Mouse (Mus musculus) Patski (cell line): ENCODE results near the gene Arsg. TPM values are rescaled to one million over a fixed set of nuclear protein-coding genes. Genes with fewer than 3 reads are reported as not detected.
"Not testable (repeated sequence)": the region's sequence is repeated elsewhere in the genome, so short reads cannot be mapped to it uniquely, and the experiment has no call there.

Experiments
- ATAC-seq: fragments of 100-300 bp; one replicate; pipeline ENCODE4 v1.8.0; 2021
- CTCF ChIA-PET: fragments of 350-600 bp; sonication (Branson Sonifier 250); formaldehyde crosslinking; loops from one replicate; lab custom pipeline; 2022; ENCODE audit warnings: inconsistent platforms; lab: Charles Lee
- POLR2A ChIA-PET: fragments of 350-600 bp; sonication (Branson Sonifier 250); formaldehyde crosslinking; loops from one replicate; lab custom pipeline; 2022; ENCODE audit warnings: antibody characterized with exemption, inconsistent platforms; lab: Charles Lee
- DNase-seq: peaks from one replicate; pipeline ENCODE4 v3.0.0-alpha.2; 2011; ENCODE audit warnings: low read depth, low spot score
- H3K27me3 ChIP-seq: fragments of 371-371 bp; one replicate; pipeline ENCODE4 v1.5.1; 2021
- CTCF ChIP-seq: fragments of 100-300 bp; IDR thresholded peaks from one replicate; pipeline ENCODE4 v1.5.1; 2021
- in situ Hi-C: fragments of 300-500 bp; cut with MboI; formaldehyde crosslinking; loops from 3 replicates; pipeline ENCODE4 v1.11.1; 2018; ENCODE audit warnings: low pct_unique_long_range_greater_than_20kb, mixed read lengths
- polyA plus RNA-seq: library from polyadenylated mRNA; unstranded; gene quantifications from one replicate; pipeline ENCODE4 v1.2.3, GENCODE M21; 2021

Gene Arsg
- polyA plus RNA-seq, 1 experiment from 2014 or later = 1.1 TPM

DNA sequence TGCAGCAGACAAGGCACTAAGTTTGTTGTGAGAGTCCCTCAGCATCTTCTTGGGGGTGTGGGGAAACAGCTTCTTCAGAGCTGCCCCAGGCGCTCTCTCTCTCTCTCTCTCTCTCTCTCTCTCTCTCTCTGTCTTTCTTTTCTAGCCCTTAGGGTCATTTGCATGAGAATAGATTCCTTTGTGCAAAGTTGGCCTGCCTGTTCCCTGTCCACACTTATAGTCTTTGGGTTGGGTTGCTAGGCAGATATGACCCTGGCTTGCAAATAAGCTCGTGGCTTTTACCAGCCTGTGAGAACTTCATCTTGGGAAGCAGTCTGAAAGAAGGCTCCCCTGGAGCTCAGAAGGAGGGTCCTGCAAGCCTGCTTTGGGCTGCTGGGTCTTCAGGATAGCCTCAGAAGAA, 3.1 kb downstream of the Arsg start:
- in situ Hi-C loops = no loop called here
- ATAC-seq (no peak), DNase-seq (no peak)
- CTCF ChIA-PET = interaction anchor here (1.3 kb wide), 1 partner anchor 10 kb away, joined by 3 read pairs; no protein-coding TSS in a partner anchor
- POLR2A ChIA-PET = no interaction called here
- TF ChIP-seq CTCF = no peak
- H3K27me3 ChIP-seq = peaks cover 28% of the 10 kb centered on the region

GRCm38 (mm10) chr11:109476653-109477052, 3.5 kb downstream of the Arsg start:
- TF ChIP-seq CTCF = no peak
- DNase-seq (no peak), ATAC-seq (no peak)
- in situ Hi-C loops = no loop called here
- ChIA-PET POLR2A (no interaction called here), CTCF (interaction anchor here (1.3 kb wide), 1 partner anchor 9 kb away, joined by 3 read pairs; no protein-coding TSS in a partner anchor)
- peaks cover 27% of the 10 kb centered on the region for H3K27me3 ChIP-seq

DNA sequence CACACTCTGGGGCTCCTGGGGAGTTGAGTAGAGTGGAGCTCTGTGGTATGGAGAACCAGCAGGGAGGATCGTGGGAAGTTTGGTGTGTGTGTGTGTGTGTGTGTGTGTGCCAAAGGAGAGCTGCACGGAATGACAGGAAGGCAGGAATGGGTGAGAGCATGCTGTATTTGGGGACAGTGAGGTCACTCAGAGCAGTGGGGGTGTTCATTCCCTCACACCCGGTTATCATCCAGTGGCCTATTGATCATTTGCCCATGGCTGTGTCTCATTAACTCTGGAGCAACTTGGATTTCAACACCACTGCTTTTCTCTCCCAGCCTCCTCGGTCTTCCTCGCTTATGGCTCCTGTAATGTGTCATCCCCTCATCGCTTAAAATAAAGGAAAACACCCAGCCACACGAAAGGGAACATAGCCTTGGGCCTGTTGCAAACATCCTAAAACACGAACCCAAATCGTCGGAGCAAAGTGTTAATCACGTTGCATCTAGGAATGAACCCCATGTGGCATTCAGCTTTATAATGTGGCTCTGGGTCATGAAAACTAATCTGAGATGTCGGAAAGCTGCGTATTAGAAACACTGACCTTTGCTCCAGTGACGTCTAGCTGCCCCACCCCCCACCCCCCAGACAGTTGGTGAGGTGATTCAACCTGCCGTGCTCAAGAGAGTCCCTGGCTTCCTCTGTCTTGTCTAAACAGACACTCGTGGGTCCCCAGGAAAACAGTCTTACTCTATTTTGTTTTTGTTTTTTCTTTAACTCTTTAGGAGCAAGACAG, 4.6 kb downstream of the Arsg start:
- ATAC-seq (no peak), DNase-seq (no peak)
- TF ChIP-seq CTCF = no peak
- CTCF ChIA-PET = no interaction called here
- H3K27me3 ChIP-seq = peaks cover 16% of the 10 kb centered on the region
- in situ Hi-C loops = no loop called here
- POLR2A ChIA-PET = interaction anchor here (0.6 kb wide), 1 partner anchor 120 kb away, joined by 3 read pairs; no protein-coding TSS in a partner anchor

DNA sequence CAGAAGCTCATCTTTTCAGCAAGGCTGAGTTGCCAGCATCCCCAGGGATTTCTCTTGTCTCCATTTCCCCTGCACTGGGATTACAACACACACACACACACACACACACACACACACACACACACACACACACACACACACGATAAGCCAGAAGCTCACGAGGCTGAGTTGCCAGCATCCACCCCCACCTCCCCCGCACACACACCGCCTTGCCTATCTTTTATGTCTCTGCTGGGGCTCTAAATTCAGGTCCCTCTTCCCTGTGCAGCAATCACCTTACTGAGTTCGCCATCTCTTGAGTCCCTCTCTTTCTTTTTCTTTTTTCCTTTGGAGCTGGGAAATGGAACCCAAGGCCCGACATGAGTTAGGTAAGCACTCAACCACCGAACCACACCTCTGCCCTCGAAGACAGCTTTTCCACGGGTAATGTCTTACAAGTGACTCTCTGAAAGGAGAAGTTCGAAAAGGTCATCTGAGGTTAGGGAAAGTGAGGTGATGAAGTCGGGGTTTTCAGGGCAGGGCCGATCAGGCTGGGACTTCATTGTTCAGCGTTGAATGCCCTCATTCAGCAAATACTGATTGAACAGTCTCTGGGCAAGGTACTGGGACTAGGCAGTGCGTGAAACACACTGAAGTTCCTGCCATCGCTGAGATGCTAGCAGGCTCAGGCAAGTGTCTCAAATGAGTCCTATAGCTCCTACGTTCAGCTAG, 6.6 kb downstream of the Arsg start:
- no peak for TF ChIP-seq CTCF
- DNase-seq (no peak), ATAC-seq (no peak)
- in situ Hi-C loops = no loop called here
- CTCF ChIA-PET = interaction anchor here (1.4 kb wide), 1 partner anchor 10 kb away, joined by 3 read pairs; no protein-coding TSS in a partner anchor
- H3K27me3 ChIP-seq = peaks cover 14% of the 10 kb centered on the region
- POLR2A ChIA-PET = no interaction called here

DNA sequence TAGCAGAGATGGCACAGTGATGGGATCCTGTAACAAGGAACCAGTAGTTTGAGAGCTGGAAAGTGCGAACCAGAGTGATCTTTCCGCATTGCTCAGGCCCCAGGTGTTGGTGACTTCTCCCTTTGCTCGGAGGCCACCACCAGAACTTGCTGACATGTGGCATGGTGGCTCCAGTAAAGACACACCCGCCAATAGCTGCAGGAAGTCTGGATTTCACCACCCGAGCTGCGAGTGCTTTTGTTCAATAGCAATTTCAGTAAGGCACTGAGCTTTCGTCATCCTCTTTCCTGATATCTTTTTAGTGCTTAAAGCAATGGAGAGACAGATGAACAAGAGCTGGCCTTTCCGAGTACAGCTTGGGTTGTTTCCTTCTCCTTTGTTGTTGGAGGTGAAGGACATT, 7.3 kb downstream of the Arsg start:
- ATAC-seq (no peak), DNase-seq (no peak)
- TF ChIP-seq CTCF = no peak
- in situ Hi-C loops = no loop called here
- H3K27me3 ChIP-seq = peaks cover 7% of the 10 kb centered on the region
- CTCF ChIA-PET = interaction anchor here (1.4 kb wide), 1 partner anchor 11 kb away, joined by 3 read pairs; no protein-coding TSS in a partner anchor
- POLR2A ChIA-PET = no interaction called here

DNA sequence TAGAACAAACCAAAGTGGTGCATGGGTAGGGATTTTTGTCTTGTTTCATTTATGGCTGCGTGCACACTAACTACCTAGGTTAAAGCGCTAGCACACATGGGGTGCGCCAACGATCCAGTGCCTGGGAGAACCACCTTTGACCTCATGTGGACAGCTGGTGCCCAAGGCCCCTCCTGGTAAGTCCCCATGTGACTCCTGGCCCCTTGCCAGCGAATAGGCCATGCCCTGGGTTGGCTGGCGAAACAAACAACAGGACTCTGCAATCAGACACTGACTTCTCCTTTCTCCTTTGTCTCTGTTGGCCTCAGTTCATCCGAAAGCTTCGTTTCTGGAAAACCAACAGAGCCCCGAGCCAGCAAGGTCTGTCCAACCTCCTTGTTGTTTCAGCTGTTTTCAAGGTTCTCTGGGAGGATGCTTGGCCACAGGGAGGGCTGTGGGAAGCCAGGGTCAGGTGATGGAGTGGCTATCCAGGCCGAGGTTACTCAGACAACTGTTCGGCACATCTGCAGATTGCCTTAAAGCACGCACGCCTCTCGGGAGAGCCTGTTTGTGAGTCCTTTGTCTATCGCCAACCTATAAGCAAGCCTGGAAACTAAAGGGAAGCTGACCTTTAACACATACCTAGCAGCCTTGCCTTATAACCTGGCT, 12.3 kb downstream of the Arsg start:
- ChIA-PET POLR2A (no interaction called here), CTCF (interaction anchor here (0.8 to 1.0 kb wide), 2 partner anchors 9 to 25 kb away, joined by 3 read pairs; no protein-coding TSS in a partner anchor)
- in situ Hi-C loops = no loop called here
- no peaks in the 10 kb centered on the region for H3K27me3 ChIP-seq
- no peak for TF ChIP-seq CTCF
- no peak for DNase-seq
- no peak for ATAC-seq

GRCm38 (mm10) chr11:109487111-109487510, 13.9 kb downstream of the Arsg start:
- CTCF ChIA-PET = no interaction called here
- in situ Hi-C loops = no loop called here
- TF ChIP-seq CTCF = no peak

DNA sequence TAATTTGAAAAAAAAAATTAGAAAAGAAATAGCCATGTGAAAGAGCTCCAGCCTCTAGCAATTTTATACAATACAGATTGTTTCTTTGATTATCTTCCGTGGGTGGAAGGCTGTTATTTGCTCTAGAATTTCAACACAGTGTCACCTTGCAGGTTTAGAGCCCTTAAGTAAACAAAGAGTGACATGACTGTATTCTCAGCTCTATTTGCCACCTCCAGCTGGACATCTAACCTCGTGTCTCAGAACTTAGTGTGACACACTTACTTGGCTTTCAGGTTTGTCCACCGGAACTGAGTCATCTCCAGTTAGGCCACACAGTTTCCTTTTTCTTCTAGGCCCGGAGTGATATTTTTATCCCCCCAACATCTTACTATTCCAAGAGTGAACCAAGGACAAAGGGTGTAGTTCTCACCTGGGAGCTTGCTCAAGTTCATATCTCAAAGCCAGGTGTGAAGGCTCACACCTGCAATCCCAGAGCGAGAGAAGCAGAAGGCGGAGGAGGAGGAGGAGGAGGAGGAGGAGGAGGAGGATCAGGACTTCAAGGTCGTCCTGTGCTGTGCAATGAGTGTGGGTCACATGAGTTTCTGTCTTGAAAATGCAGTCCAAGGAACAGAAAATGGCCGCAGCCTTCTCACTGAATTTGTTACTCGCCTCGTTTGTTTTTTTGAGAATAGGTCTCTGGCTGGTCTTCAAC, 15.0 kb downstream of the Arsg start:
- ChIA-PET POLR2A (no interaction called here), CTCF (interaction anchor here (1.0 to 1.7 kb wide), 2 partner anchors 21 to 56 kb away, joined by 3 read pairs; no protein-coding TSS in a partner anchor)
- DNase-seq = no peak
- in situ Hi-C loops = no loop called here
- no peaks in the 10 kb centered on the region for H3K27me3 ChIP-seq
- ATAC-seq = no peak
- no peak for TF ChIP-seq CTCF

More at GRCm38 (mm10) chr11:109487111-109487510, 13.9 kb downstream of the Arsg start:
- ATAC-seq (no peak), DNase-seq (no peak)
- H3K27me3 ChIP-seq = no peaks in the 10 kb centered on the region
- POLR2A ChIA-PET = no interaction called here

DNA sequence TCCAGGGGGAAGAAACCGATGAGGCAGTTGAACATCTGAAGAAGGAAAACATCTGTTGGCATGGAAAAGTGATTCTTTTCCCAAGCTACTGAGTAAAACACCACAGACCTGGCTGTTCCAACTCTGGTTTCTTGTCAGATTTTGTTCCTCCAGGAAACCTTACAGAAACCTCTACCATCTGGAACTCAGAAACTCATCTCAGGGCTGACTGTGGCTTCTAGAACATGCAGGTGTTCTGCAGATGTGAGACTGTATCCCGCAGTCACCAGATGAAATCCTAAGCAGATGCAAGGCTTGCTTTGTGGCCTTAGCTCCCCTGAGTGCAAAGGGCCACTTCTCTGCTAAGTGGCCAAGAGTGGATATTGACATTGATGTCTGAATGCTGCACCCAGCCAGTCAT, 16.6 kb downstream of the Arsg start:
- ATAC-seq = no peak
- ChIA-PET POLR2A (no interaction called here), CTCF (no interaction called here)
- DNase-seq = no peak
- in situ Hi-C loops = no loop called here
- no peaks in the 10 kb centered on the region for H3K27me3 ChIP-seq
- TF ChIP-seq CTCF = no peak

GRCm38 (mm10) chr11:109491844-109492243, 18.7 kb downstream of the Arsg start:
- in situ Hi-C loops = no loop called here
- H3K27me3 ChIP-seq = no peaks in the 10 kb centered on the region
- POLR2A ChIA-PET = no interaction called here
- CTCF ChIA-PET = no interaction called here
- no peak for ATAC-seq
- no peak for DNase-seq
- no peak for TF ChIP-seq CTCF

GRCm38 (mm10) chr11:109492847-109493464, 19.8 kb downstream of the Arsg start:
- DNase-seq, H3K27me3 ChIP-seq, ATAC-seq, CTCF ChIA-PET, in situ Hi-C loops: not testable (repeated sequence)
- POLR2A ChIA-PET = interaction anchor here (0.6 to 0.7 kb wide), 2 partner anchors 15 to 23 kb away, joined by 3 read pairs; no protein-coding TSS in a partner anchor
